Mouse (Mus musculus) C2C12 (cell line): ENCODE results near the gene Padi6.

Source experiments
- MAX ChIP-seq: IDR thresholded peaks from one replicate; pipeline ENCODE4 v1.6.1; 2011; ENCODE audit warnings: mild to moderate bottlenecking, control low read depth
- MYOD1 ChIP-seq: IDR thresholded peaks from one replicate; pipeline ENCODE4 v1.6.1; 2011; ENCODE audit warnings: low read depth; ENCODE audit not compliant: control insufficient read depth, insufficient read length

- TF ChIP-seq MYOD1 = no peak
- no peak for TF ChIP-seq MAX
These were observed 34.2 kb upstream of the Padi6 start for GRCm38 (mm10) chr4:140776623-140777022.
